Mouse (Mus musculus): ENCODE data around the gene Kcnip3. TPM values are rescaled to one million over a fixed set of nuclear protein-coding genes. Genes with fewer than 3 reads are reported as not detected.

The Kcnip3 gene
- total RNA-seq, 2 experiments from 2014 or later: 61.7 to 67.9 TPM

- peak in 1 of 2 experiments; percentile 84 for DNase-seq (ENCODE audit: extremely low spot score in 1 of 2, low spot score in 2 of 2)
- intact Hi-C loops (cut with DNase I): no loop called here
These were observed 39.4 kb downstream of the Kcnip3 start for GRCm38 (mm10) chr2:127482533-127482911.

GRCm38 (mm10) chr2:127481841-127482532 is 39.9 kb downstream of the Kcnip3 start:
- intact Hi-C loops (cut with DNase I): no loop called here
- no peak for DNase-seq (ENCODE audit: extremely low spot score in 1 of 2, low spot score in 2 of 2)

GRCm38 (mm10) chr2:127479763-127480162 is 42.1 kb downstream of the Kcnip3 start:
- intact Hi-C loops (cut with DNase I): no loop called here
- DNase-seq (ENCODE audit: extremely low spot score in 1 of 2, low spot score in 2 of 2): no peak

GRCm38 (mm10) chr2:127479210-127479609 is 42.7 kb downstream of the Kcnip3 start:
- intact Hi-C loops (cut with DNase I): no loop called here
- no peak for DNase-seq (ENCODE audit: extremely low spot score in 1 of 2, low spot score in 2 of 2)

GRCm38 (mm10) chr2:127472279-127472678 is 49.6 kb downstream of the Kcnip3 start:
- intact Hi-C loops (cut with DNase I): no loop called here
- DNase-seq (ENCODE audit: extremely low spot score in 1 of 2, low spot score in 2 of 2): no peak

GRCm38 (mm10) chr2:127471281-127471680 is 50.6 kb downstream of the Kcnip3 start:
- intact Hi-C loops (cut with DNase I): no loop called here

GRCm38 (mm10) chr2:127470661-127471060 is 51.2 kb downstream of the Kcnip3 start:
- intact Hi-C loops (cut with DNase I): no loop called here

More at GRCm38 (mm10) chr2:127471281-127471680, 50.6 kb downstream of the Kcnip3 start:
- no peak for DNase-seq (ENCODE audit: extremely low spot score in 1 of 2, low spot score in 2 of 2)

GRCm38 (mm10) chr2:127470183-127470582 is 51.7 kb downstream of the Kcnip3 start:
- no peak for DNase-seq (ENCODE audit: extremely low spot score in 1 of 2, low spot score in 2 of 2)
- intact Hi-C loops (cut with DNase I): no loop called here

More at GRCm38 (mm10) chr2:127470661-127471060, 51.2 kb downstream of the Kcnip3 start:
- no peak for DNase-seq (ENCODE audit: extremely low spot score in 1 of 2, low spot score in 2 of 2)

GRCm38 (mm10) chr2:127462314-127462713 is 59.6 kb downstream of the Kcnip3 start:
- intact Hi-C loops (cut with DNase I): loop anchor here (2.0 to 5.0 kb wide), 2 partner anchors 40 to 96 kb away; no protein-coding TSS in a partner anchor
- peak; percentile 51 to 76 for DNase-seq (ENCODE audit: extremely low spot score in 1 of 2, low spot score in 2 of 2)

- DNase-seq (ENCODE audit: extremely low spot score in 1 of 2, low spot score in 2 of 2): no peak
- intact Hi-C loops (cut with DNase I): loop anchor here (5.0 kb wide), 1 partner anchor 41 kb away; no protein-coding TSS in a partner anchor
These were observed 60.5 kb downstream of the Kcnip3 start for GRCm38 (mm10) chr2:127461351-127461750.

GRCm38 (mm10) chr2:127459341-127459740 is 62.6 kb downstream of the Kcnip3 start:
- DNase-seq (ENCODE audit: extremely low spot score in 1 of 2, low spot score in 2 of 2): no peak
- intact Hi-C loops (cut with DNase I): no loop called here

- peak; percentile 73 to 77 for DNase-seq (ENCODE audit: extremely low spot score in 1 of 2, low spot score in 2 of 2)
- intact Hi-C loops (cut with DNase I): no loop called here
These were observed 68.1 kb downstream of the Kcnip3 start for GRCm38 (mm10) chr2:127453764-127454163.

- DNase-seq (ENCODE audit: extremely low spot score in 1 of 2, low spot score in 2 of 2): no peak
- intact Hi-C loops (cut with DNase I): no loop called here
These were observed 68.8 kb downstream of the Kcnip3 start for GRCm38 (mm10) chr2:127453141-127453540.

GRCm38 (mm10) chr2:127451748-127452147 is 70.1 kb downstream of the Kcnip3 start:
- no peak for DNase-seq (ENCODE audit: extremely low spot score in 1 of 2, low spot score in 2 of 2)
- intact Hi-C loops (cut with DNase I): no loop called here

GRCm38 (mm10) chr2:127449691-127450090 is 72.2 kb downstream of the Kcnip3 start:
- no peak for DNase-seq (ENCODE audit: extremely low spot score in 1 of 2, low spot score in 2 of 2)
- intact Hi-C loops (cut with DNase I): no loop called here

GRCm38 (mm10) chr2:127446847-127447246 is 75.0 kb downstream of the Kcnip3 start:
- intact Hi-C loops (cut with DNase I): no loop called here

GRCm38 (mm10) chr2:127444055-127444789 is 77.7 kb downstream of the Kcnip3 start, which contains the start of gene Fahd2a:
Gene Fahd2a (minus strand): TSS chr2:127444565.
- intact Hi-C loops (cut with DNase I): no loop called here
- DNase-seq (ENCODE audit: extremely low spot score in 1 of 2, low spot score in 2 of 2): peak; percentile 85 to 94

More at GRCm38 (mm10) chr2:127446847-127447246, 75.0 kb downstream of the Kcnip3 start:
- no peak for DNase-seq (ENCODE audit: extremely low spot score in 1 of 2, low spot score in 2 of 2)

- no peak for DNase-seq (ENCODE audit: extremely low spot score in 1 of 2, low spot score in 2 of 2)
- intact Hi-C loops (cut with DNase I): no loop called here
These were observed 84.2 kb downstream of the Kcnip3 start for GRCm38 (mm10) chr2:127437697-127438096.

GRCm38 (mm10) chr2:127435554-127435953 is 86.3 kb downstream of the Kcnip3 start:
- DNase-seq (ENCODE audit: extremely low spot score in 1 of 2, low spot score in 2 of 2): no peak
- intact Hi-C loops (cut with DNase I): no loop called here

GRCm38 (mm10) chr2:127435135-127435534 is 86.8 kb downstream of the Kcnip3 start:
- intact Hi-C loops (cut with DNase I): no loop called here
- DNase-seq (ENCODE audit: extremely low spot score in 1 of 2, low spot score in 2 of 2): no peak
